Mouse (Mus musculus) erythroblast, embryonic 14.5 days (primary cell): ENCODE measurements around the gene Pxk.

ENCODE experiments used
- GATA1 ChIP-seq: IDR thresholded peaks from 2 replicates; pipeline ENCODE4 v1.6.1; 2012; ENCODE audit warnings: low read length, inconsistent platforms, mixed read lengths
- TAL1 ChIP-seq: IDR thresholded peaks from 3 replicates; pipeline ENCODE4 v1.6.1; 2012; ENCODE audit warnings: low read length, inconsistent platforms, mixed read lengths

- TF ChIP-seq TAL1 (no peak), GATA1 (no peak)
These were observed 111.9 kb downstream of the Pxk start for GRCm38 (mm10) chr14:8209896-8210295.
